Mouse (Mus musculus) heart, postnatal 0 days (tissue): ENCODE results near the gene Uchl1.

Experiments
- CTCF ChIP-seq: IDR thresholded peaks from 2 replicates; pipeline ENCODE4 v1.5.1; 2016; ENCODE audit warnings: antibody characterized with exemption, control low read depth, low read depth
- EP300 ChIP-seq: IDR thresholded peaks from 2 replicates; pipeline ENCODE4 v1.6.1; 2016; ENCODE audit warnings: antibody characterized with exemption, low read depth

GRCm38 (mm10) chr5:66730621-66731301 lies 54.9 kb downstream of the Uchl1 start:
- TF ChIP-seq EP300 (no peak), CTCF (no peak)
